21 mouse cellular contexts compared by ENCODE assay signal in the genomic region with DNA sequence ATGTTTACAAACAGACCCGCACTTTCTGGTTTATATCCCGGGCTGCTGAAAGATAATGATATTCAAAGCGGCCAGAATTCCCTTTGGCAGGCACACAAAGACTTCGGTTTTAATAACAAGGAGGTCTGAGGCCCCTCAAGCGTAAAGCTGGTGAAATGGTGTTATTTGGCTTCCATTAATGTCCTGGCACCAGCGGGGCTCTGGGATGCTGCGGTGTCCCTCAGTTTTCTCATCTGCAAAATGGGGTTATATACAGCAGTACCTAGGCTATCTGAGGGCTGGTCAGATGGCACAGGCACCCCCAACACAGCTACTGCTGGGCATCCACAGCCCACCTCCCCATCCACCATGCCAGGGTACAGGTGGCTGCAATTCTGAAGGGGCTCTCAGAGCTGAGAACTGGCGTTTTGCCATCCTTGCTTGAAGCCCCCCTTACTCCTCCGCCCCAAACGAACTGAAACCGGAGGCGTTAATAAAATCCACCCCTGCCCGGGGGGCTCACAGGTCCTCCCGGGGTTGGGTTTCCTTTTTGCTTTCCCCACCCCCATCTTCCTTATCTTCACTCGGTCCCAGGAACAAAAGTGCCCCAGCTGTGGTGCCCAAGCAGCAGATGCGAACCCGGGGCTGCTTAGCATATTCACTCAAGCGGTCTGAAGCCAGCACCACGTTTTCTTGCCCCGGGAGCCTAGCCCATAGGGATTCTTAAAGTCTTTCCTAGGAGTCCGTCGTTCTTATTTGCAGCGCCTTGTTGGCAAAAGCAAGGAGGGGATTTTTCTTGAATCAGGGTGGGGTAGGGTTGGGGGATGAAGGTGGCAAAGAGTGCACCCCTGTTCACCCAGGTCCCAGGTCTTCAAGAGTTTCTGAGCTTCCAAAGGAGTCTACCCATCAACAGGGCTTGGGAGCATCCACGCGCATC. TPM values are rescaled to one million over a fixed set of nuclear protein-coding genes. Genes with fewer than 3 reads are reported as not detected.
DNase-seq lines count a peak whose midpoint lies in the region; ATAC-seq lines count a peak whose summit lies in the region.
"Had no signal": no experiment of that assay in that cellular context is flagged by ENCODE, and none has a peak within 500 bp of the region (broad histone marks: within the 10 kb centered on the region; RNA-seq: fewer than 3 reads in every experiment).

No protein-coding gene starts in this region.

- intact Hi-C loops in heart, postnatal 36 days (cut with DNase I) = no loop called here

- H3K36me3 ChIP-seq in forebrain, embryonic 14.5 days (ENCODE audit: control insufficient read depth, insufficient read depth, low read length) = no peaks in the 10 kb centered on the region
- H3K36me3 ChIP-seq in forebrain, embryonic 15.5 days = no peaks in the 10 kb centered on the region
- no peaks in the 10 kb centered on the region for H3K36me3 ChIP-seq in hindbrain, embryonic 16.5 days (ENCODE audit: control insufficient read depth, insufficient read depth, low read length)
- H3K36me3 ChIP-seq in neural tube, embryonic 15.5 days = no peaks in the 10 kb centered on the region
- H3K36me3 ChIP-seq: G1E had no signal

- H3K9ac ChIP-seq in forebrain, embryonic 14.5 days (ENCODE audit: low read length) = no peak overlapping the region
- no peak overlapping the region for H3K9ac ChIP-seq in forebrain, embryonic 15.5 days (replicated peaks)
- no peak overlapping the region; the same call in 1 of the 2 replicates for H3K9ac ChIP-seq in hindbrain, embryonic 16.5 days (ENCODE audit: low read depth, low read length)
- no peak overlapping the region for H3K9ac ChIP-seq in neural tube, embryonic 15.5 days (replicated peaks)
- H3K9ac ChIP-seq: liver, embryonic 14.5 days had no signal

- no peak overlapping the region for H3K4me3 ChIP-seq in forebrain, embryonic 14.5 days (ENCODE audit: low read depth, low read length)
- no peak overlapping the region for H3K4me3 ChIP-seq in forebrain, embryonic 15.5 days
- no peak overlapping the region for H3K4me3 ChIP-seq in hindbrain, embryonic 16.5 days (ENCODE audit: low read length)
- no peak overlapping the region for H3K4me3 ChIP-seq in neural tube, embryonic 15.5 days (replicated peaks)

- 0 out of 2 replicates have a peak, but pooled peaks have one; percentile 21 for ATAC-seq in forebrain, embryonic 14.5 days
- ATAC-seq in forebrain, embryonic 15.5 days (replicated peaks) = no peak
- ATAC-seq in hindbrain, embryonic 16.5 days = no peak
- no peak for ATAC-seq in neural tube, embryonic 15.5 days (ENCODE audit: low FRiP score)
- ATAC-seq: intestine, embryonic 16.5 days had no signal

- 1% methylated on average over 25 of the region's 25 CpGs for WGBS in forebrain, embryonic 14.5 days
- WGBS in forebrain, embryonic 15.5 days = 3% methylated on average over 25 of the region's 25 CpGs
- 5% methylated on average over 25 of the region's 25 CpGs for WGBS in hindbrain, embryonic 16.5 days
- 4% methylated on average over 25 of the region's 25 CpGs for WGBS in neural tube, embryonic 15.5 days

- H3K4me2 ChIP-seq in forebrain, embryonic 14.5 days (ENCODE audit: low read length) = no peak overlapping the region
- no peak overlapping the region for H3K4me2 ChIP-seq in forebrain, embryonic 15.5 days (replicated peaks)
- H3K4me2 ChIP-seq in hindbrain, embryonic 16.5 days (ENCODE audit: low read length) = peak overlapping the region; percentile 4; the same call in 1 of the 2 replicates
- H3K4me2 ChIP-seq in neural tube, embryonic 15.5 days = peak overlapping the region; percentile 56

- peaks cover 2% of the 10 kb centered on the region; the same call in 1 of the 2 replicates for H3K4me1 ChIP-seq in forebrain, embryonic 14.5 days (ENCODE audit: control insufficient read depth, insufficient read depth, low read length)
- peaks cover 17% of the 10 kb centered on the region for H3K4me1 ChIP-seq in forebrain, embryonic 15.5 days
- H3K4me1 ChIP-seq in hindbrain, embryonic 16.5 days (ENCODE audit: control insufficient read depth, insufficient read depth, low read depth, low read length) = peaks cover 2% of the 10 kb centered on the region
- peaks cover 25% of the 10 kb centered on the region for H3K4me1 ChIP-seq in neural tube, embryonic 15.5 days

- H3K27ac ChIP-seq in forebrain, embryonic 14.5 days (ENCODE audit: low read depth, low read length) = no peak overlapping the region
- no peak overlapping the region for H3K27ac ChIP-seq in forebrain, embryonic 15.5 days (replicated peaks)
- no peak overlapping the region for H3K27ac ChIP-seq in hindbrain, embryonic 16.5 days (ENCODE audit: low read depth, low read length)
- H3K27ac ChIP-seq in neural tube, embryonic 15.5 days (replicated peaks) = 0 out of 2 replicates have a peak overlapping the region, but pooled peaks have one; percentile 4
- H3K27ac ChIP-seq: liver, embryonic 14.5 days had no signal

- no peak for DNase-seq in forebrain, embryonic 14.5 days (ENCODE audit: low spot score)
- DNase-seq in retina, postnatal 1 day = peak; percentile 9
- DNase-seq in retina, embryonic 14.5 days (ENCODE audit: low spot score) = no peak
- DNase-seq in heart, postnatal 36 days = no peak
- DNase-seq in lung, postnatal 14 days = no peak
- DNase-seq: gastrocnemius, postnatal 14 days; heart, postnatal 10 days; kidney, postnatal 10 days; layer of hippocampus, adult 9-11 months; lung, postnatal 10 days; right cerebral cortex, postnatal 25 days; thymus, postnatal 36 days had no signal

- H3K27me3 ChIP-seq in forebrain, embryonic 14.5 days (replicated peaks; ENCODE audit: control insufficient read depth, insufficient read depth, low read length) = peaks cover 71% of the 10 kb centered on the region
- peaks cover 86% of the 10 kb centered on the region for H3K27me3 ChIP-seq in forebrain, embryonic 15.5 days
- H3K27me3 ChIP-seq in hindbrain, embryonic 16.5 days (replicated peaks; ENCODE audit: control insufficient read depth, insufficient read depth, low read length) = peaks cover 54% of the 10 kb centered on the region
- H3K27me3 ChIP-seq in neural tube, embryonic 15.5 days (replicated peaks) = peaks cover 68% of the 10 kb centered on the region

- no peaks in the 10 kb centered on the region; the same call in 1 of the 2 replicates for H3K9me3 ChIP-seq in forebrain, embryonic 14.5 days (replicated peaks; ENCODE audit: control insufficient read depth, low read length)
- 0 out of 2 replicates have a peak, but pooled peaks cover 2% of the 10 kb centered on the region for H3K9me3 ChIP-seq in forebrain, embryonic 15.5 days
- peaks cover 8% of the 10 kb centered on the region for H3K9me3 ChIP-seq in hindbrain, embryonic 16.5 days (ENCODE audit: control insufficient read depth, low read length)
- no peaks in the 10 kb centered on the region for H3K9me3 ChIP-seq in neural tube, embryonic 15.5 days (replicated peaks)

RNA-seq across cellular contexts. Expression of gene Tlx3, which starts 7.6 kb away (rescaled TPM):
- not detected in 2 replicates for polyA plus RNA-seq in forebrain, embryonic 14.5 days (2014; fragmentation: Nextera tagmentation; extraction: Ambion mirVana)
- polyA plus RNA-seq in forebrain, embryonic 15.5 days (2015; fragmentation: Nextera tagmentation; extraction: Ambion mirVana) = 0.18 TPM in 1 of 2 replicates, not detected in the other
- polyA plus RNA-seq in hindbrain, embryonic 16.5 days (2015; fragmentation: Nextera tagmentation; extraction: Ambion mirVana) = 9.1 and 11.5 TPM in 2 replicates
- 20.3 and 23.2 TPM in 2 replicates for polyA plus RNA-seq in neural tube, embryonic 15.5 days (2015; fragmentation: Nextera tagmentation; extraction: Ambion mirVana)
- total RNA-seq in heart, postnatal 36 days (2021) = not detected
- total RNA-seq: G1E; gastrocnemius, postnatal 14 days; heart, postnatal 10 days; left cerebral cortex, postnatal 14 days; megakaryocyte-erythroid progenitor cell, adult 5-6 weeks had no signal
- polyA plus RNA-seq: intestine, embryonic 16.5 days; liver, embryonic 14.5 days; testis, adult 2 months had no signal

RNA-seq across cellular contexts. Expression of gene Npm1, which starts 32.8 kb away (rescaled TPM):
- 506 and 646 TPM in 2 replicates for polyA plus RNA-seq in forebrain, embryonic 14.5 days (2014; fragmentation: Nextera tagmentation; extraction: Ambion mirVana)
- 492 and 513 TPM in 2 replicates for polyA plus RNA-seq in forebrain, embryonic 15.5 days (2015; fragmentation: Nextera tagmentation; extraction: Ambion mirVana)
- 351 and 353 TPM in 2 replicates for polyA plus RNA-seq in hindbrain, embryonic 16.5 days (2015; fragmentation: Nextera tagmentation; extraction: Ambion mirVana)
- 369 and 576 TPM in 2 replicates for polyA plus RNA-seq in neural tube, embryonic 15.5 days (2015; fragmentation: Nextera tagmentation; extraction: Ambion mirVana)
- total RNA-seq in heart, postnatal 36 days (2021) = 100 to 1,000 TPM; 132 to 163 TPM

RNA-seq across cellular contexts. Expression of gene Fgf18, which starts 48.6 kb away (rescaled TPM):
- polyA plus RNA-seq in forebrain, embryonic 14.5 days (2014; fragmentation: Nextera tagmentation; extraction: Ambion mirVana) = 3.9 and 4.8 TPM in 2 replicates
- polyA plus RNA-seq in forebrain, embryonic 15.5 days (2015; fragmentation: Nextera tagmentation; extraction: Ambion mirVana) = 3.0 and 4.3 TPM in 2 replicates
- 7.2 and 9.0 TPM in 2 replicates for polyA plus RNA-seq in hindbrain, embryonic 16.5 days (2015; fragmentation: Nextera tagmentation; extraction: Ambion mirVana)
- polyA plus RNA-seq in neural tube, embryonic 15.5 days (2015; fragmentation: Nextera tagmentation; extraction: Ambion mirVana) = 9.2 and 9.7 TPM in 2 replicates
- 1 to 10 TPM; 2.8 to 3.1 TPM for total RNA-seq in heart, postnatal 36 days (2021)
- total RNA-seq: G1E; megakaryocyte-erythroid progenitor cell, adult 5-6 weeks had no signal
- polyA plus RNA-seq: G1E had no signal

Comparison
In these comparisons a context has a peak if more than half of its experiments do, and no peak if none do; other contexts are left out.
1. H3K4me2 ChIP-seq: peak in hindbrain, embryonic 16.5 days (single experiment) and neural tube, embryonic 15.5 days (single experiment); none in forebrain, embryonic 14.5 days (single experiment) and forebrain, embryonic 15.5 days (single experiment).